Mouse (Mus musculus) embryo, embryonic 10.5 days (tissue): ENCODE measurements around the gene Hbb-bh2.
"Not testable (repeated sequence)": the region's sequence is repeated elsewhere in the genome, so short reads cannot be mapped to it uniquely, and the experiment has no call there.

Experiments used
- DNase-seq: peaks from one replicate; pipeline ENCODE4 v3.0.0-alpha.2; 2015; ENCODE audit warnings: low spot score

The Hbb-bh2 gene

GRCm38 (mm10) chr7:103812174-103812573, 28.1 kb downstream of the Hbb-bh2 start:
- DNase-seq = no peak

GRCm38 (mm10) chr7:103811223-103811845, 29.0 kb downstream of the Hbb-bh2 start:
- DNase-seq = no peak

- no peak for DNase-seq
These were observed 29.6 kb downstream of the Hbb-bh2 start for GRCm38 (mm10) chr7:103810746-103811145.

DNA sequence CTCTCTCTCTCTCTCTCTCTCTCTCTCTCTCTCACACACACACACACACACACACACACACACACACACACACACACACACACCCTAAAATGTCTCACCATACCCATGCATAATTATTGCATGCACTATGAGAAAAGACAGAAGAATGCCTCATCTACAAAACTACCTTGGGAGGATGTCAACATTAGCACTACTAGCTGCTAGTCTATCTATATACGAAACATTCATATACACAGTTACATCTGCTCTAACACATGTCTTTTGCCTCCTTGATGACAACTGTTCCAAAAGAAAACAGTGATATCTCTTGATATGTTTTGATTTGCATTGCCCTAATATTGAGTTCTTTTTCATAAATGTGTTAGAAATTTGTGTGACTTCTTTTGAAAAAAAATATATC, 30.0 kb downstream of the Hbb-bh2 start:
- DNase-seq = no peak

DNA sequence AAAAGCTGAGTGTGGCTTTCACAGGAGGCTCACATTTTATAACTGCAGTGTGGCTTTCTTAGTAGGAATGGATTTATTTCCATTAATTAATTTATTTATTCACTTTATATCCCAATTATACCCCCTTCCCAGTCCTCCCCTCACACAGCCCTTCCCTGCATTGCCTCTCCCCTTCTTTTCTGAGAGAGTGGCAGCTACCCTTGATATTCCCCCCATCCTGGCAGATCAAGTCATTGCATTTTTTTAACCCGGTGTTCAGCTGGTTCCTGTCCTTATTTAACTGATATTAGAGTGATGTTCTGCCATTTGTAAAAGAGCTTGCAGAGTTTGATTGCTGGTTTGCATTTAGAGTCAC, 30.5 kb downstream of the Hbb-bh2 start:
- DNase-seq = no peak

DNA sequence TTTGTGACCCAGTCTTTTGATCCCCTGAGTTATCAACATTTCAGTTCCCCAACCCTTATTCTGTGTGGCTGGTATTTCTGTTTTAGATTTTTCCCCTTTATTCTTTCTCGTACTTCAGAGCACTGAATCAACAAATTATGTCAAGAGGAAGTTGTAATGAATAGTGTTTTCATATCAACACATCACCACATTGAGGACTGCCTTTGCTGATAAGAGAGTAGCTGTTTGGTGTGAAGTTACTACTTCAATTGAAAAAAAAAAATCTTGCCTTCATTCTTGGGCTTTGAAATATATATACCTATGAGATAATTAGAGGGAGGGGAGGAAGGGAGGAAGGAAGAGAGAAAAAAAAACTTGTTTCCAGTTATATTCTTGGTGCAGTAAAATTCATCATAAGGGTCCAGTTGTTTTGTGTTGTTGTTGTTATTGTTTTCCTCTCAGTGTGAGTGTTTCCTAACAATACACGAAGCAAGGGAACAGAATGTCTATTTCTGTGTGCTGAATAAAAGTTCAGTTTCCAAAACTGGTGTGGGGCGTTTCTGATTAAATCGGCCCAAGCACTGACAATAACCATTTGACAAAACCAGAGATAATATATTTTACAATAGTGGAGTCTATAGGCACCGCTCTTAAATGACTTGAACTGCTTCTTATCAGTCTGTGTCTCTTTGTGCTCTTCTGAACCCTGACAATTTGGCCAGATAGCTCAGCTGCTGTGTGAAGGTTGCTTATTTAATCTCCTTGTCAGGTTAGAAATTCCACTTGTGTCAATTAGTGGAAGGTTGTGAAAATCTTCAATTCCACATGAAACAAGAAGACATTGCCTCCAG, 31.1 kb downstream of the Hbb-bh2 start:
- no peak for DNase-seq

GRCm38 (mm10) chr7:103808120-103808519, 32.2 kb downstream of the Hbb-bh2 start:
- not testable (repeated sequence) for DNase-seq

GRCm38 (mm10) chr7:103806856-103807255, 33.5 kb downstream of the Hbb-bh2 start:
- DNase-seq = peak; percentile 77

- no peak for DNase-seq
These were observed 47.5 kb downstream of the Hbb-bh2 start for GRCm38 (mm10) chr7:103792669-103793388.

DNA sequence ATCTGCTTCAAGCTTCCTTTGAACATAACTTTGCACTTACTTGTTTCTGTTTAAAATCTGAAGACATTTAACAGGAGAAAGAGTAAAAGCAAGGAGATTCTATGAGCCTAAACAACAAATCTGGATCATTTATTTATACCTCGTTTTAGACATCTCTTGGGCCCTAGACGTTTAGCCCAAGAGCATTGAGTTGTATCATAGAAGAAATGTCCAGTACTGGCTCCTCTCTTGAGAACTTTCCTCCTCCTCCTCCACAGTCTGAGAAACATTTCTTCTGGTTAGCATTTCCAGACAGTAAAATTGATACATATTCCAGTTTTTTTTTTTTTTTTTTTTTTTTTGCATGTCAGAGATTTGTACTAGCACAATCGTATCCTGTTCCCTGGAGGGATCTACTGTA, 48.6 kb downstream of the Hbb-bh2 start, which contains the start of gene Olfr67:
Gene Olfr67 (minus strand): TSS at position 101 of the 400 bp plus-strand sequence.
- no peak for DNase-seq
